Mouse (Mus musculus): ENCODE measurements around the gene Adap1.

The Adap1 gene

GRCm38 (mm10) chr5:139252081-139252909 lies 73.1 kb downstream of the Adap1 start, which contains the start of gene Get4:
Get4 (plus strand) TSS chr5:139252324.
- DNase-seq (ENCODE audit: extremely low spot score, low spot score): peak; percentile 97

- DNase-seq (ENCODE audit: extremely low spot score, low spot score): no peak
Observed at GRCm38 (mm10) chr5:139251736-139252080, 73.7 kb downstream of the Adap1 start.

DNA sequence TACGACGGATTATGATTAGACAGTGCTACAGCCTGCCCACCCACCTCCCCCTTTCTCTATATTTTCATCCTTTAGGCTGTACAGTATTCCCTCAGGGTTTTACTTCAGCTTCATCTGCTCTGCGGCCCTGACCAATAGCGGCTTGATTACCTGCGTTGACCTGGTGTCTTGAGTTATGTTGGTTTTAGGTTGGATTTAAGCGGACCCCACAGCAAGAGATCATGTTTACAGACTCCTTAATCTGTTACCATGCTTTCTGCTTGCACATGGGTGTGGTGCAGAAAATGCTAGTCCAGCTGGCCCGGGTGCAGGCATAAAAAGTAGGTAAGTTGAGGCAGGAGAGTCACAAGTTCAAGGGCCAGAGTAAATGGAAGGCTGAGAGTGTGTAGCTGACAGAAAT lies 74.1 kb downstream of the Adap1 start:
- no peak for DNase-seq (ENCODE audit: extremely low spot score, low spot score)

GRCm38 (mm10) chr5:139248846-139249245 lies 76.6 kb downstream of the Adap1 start:
- DNase-seq (ENCODE audit: extremely low spot score, low spot score): no peak

DNA sequence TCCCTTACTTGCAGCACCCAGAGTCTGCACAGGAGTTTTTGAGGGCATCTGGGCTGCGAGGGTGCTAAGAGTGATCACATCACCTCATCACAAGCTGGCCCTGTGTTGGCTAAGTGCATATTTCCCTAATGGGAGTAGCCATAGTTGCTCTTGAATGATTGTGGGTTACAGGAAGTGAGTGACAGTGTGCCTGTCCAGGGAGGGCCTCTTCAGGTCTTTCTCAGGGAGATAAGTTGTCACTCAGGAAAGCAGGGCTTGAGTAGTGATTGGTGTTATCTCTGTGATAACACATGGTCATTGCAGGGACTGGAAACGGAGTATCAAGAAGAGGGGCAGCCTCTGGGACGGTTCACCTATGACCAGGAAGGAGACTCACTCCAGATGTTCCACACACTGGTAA lies 77.7 kb downstream of the Adap1 start:
- no peak for DNase-seq (ENCODE audit: extremely low spot score, low spot score)

DNA sequence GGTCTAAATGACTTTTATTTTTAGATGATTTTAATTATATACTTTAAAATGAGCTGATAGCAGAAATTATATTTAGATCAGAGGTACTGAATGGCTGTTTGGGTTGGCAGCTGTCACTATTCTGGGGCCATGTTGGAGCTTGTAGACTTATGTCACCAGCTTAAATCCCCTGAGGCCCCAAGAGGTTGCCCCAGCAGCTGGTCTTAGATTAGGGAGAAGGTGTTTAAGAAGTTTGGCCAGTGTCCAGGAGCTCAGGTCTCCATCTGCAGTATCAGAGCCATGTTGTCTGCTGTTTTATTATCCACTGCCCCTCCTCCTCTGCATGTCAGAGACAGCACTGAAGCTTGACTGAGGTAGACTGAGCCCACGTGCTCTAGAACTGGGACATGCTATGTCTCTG lies 82.0 kb downstream of the Adap1 start:
- DNase-seq (ENCODE audit: extremely low spot score, low spot score): no peak

GRCm38 (mm10) chr5:139241022-139241761 lies 84.2 kb downstream of the Adap1 start:
- no peak for DNase-seq (ENCODE audit: extremely low spot score, low spot score)

DNA sequence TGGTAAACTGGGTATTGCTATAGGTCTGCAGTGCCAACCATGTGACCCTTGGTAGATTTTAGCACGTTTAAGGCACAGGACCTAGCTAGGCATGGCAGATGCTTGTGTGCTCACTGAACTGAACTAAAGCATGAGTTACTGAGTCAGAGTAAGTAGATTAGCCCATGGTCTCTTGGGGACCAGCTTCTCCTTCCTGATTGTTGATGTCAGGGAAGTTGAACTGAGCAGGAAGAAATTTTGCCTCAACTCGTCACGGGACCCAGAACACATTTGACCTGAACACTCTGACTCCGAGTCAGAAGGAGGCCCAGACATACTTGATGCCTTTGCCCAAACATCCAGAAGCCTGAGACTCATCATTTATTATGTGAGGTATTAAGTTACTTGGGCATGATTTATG lies 88.0 kb downstream of the Adap1 start:
- DNase-seq (ENCODE audit: extremely low spot score, low spot score): no peak

DNA sequence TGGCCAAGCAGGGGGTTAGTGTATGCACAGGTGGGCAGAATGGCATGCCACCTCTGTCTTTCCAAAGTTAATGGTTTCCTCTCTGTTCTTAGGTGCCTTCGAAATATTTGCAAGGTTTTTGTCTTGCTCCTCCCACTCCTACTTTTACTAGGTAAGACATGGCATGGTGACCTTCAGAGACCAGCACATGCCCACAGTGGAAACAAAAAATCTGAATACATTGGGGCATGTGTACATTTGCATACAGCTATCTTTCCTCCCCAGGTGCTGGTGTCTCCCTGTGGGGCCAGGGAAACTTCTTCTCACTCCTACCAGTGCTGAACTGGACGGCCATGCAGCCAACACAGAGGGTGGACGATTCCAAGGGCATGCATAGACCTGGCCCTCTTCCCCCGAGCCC lies 91.0 kb downstream of the Adap1 start:
- DNase-seq (ENCODE audit: extremely low spot score, low spot score): no peak

GRCm38 (mm10) chr5:139232083-139232482 lies 93.3 kb downstream of the Adap1 start:
- no peak for DNase-seq (ENCODE audit: extremely low spot score, low spot score)

GRCm38 (mm10) chr5:139229716-139230115 lies 95.7 kb downstream of the Adap1 start:
- DNase-seq (ENCODE audit: extremely low spot score, low spot score): no peak

DNA sequence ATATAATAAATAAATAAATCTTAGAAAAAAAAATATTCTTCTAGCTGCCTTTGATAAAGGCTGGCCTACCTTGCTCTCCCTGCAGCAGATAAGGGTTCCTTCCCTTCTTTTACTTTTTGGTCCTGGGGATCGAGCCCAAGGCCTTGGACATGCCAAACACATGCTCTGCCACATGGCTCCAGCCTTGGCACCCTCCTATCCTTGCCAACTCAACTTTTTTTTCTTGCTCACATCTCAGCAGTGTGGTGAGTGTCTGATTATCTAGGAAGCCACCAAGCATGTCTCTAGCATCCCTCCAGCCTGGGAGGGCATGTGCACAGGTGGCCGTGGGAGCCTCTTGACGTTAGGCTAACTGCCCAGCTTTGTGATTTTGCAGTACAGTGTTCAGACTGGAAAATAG lies 97.1 kb downstream of the Adap1 start:
- DNase-seq (ENCODE audit: extremely low spot score, low spot score): no peak

GRCm38 (mm10) chr5:139227645-139228044 lies 97.8 kb downstream of the Adap1 start:
- DNase-seq (ENCODE audit: extremely low spot score, low spot score): no peak

DNA sequence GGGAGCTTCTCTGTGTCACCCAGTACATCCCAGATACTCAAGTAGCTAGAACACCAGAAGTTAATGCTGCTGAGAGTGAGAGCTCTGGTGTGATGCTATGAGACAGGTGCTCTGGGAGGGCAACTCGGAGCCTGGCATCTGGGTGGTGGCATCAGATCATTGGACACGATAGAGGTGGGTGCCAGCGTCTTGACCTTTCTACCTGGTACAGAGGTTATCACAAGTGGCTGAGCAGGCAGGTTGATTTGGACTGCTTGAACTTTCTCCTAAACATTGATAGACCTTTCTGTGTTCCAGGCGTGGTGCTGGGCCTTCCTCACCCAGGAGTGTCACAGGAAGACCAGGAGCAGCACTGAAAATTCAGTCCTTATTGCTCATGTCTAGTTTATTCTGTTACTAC lies 98.2 kb downstream of the Adap1 start:
- DNase-seq (ENCODE audit: extremely low spot score, low spot score): no peak

GRCm38 (mm10) chr5:139223331-139223730 lies 102.1 kb downstream of the Adap1 start:
- DNase-seq (ENCODE audit: extremely low spot score, low spot score): no peak
